Mouse (Mus musculus): Measurements from ENCODE around the gene 4933427I04Rik. TPM values are rescaled to one million over a fixed set of nuclear protein-coding genes. Genes with fewer than 3 reads are reported as not detected.
A peak's percentile ranks its signal among the peaks of the same experiment; 100 is the strongest.

4933427I04Rik gene
- polyA plus RNA-seq, 1 experiment: 63.4 TPM

- no peak for TF ChIP-seq CTCF (IDR thresholded peaks at IDR 0.05; ENCODE audit: control insufficient read depth, insufficient read depth, insufficient replicate concordance, low read depth, low read length)
- peak; percentile 79 for TF ChIP-seq POLR2A (IDR thresholded peaks at IDR 0.05; ENCODE audit: control insufficient read depth, low read depth, low read length)
- H3K36me3 ChIP-seq (ENCODE audit: control insufficient read depth, insufficient read depth, low read length): no peaks in the 10 kb centered on the region
- H3K4me1 ChIP-seq (ENCODE audit: control insufficient read depth, insufficient read depth, low read length): no peaks in the 10 kb centered on the region
- H3K27ac ChIP-seq (ENCODE audit: control insufficient read depth, insufficient read depth, low read depth, low read length): peak within 1 kb of the TSS; percentile 93
- peak within 1 kb of the TSS; percentile 94 for H3K4me3 ChIP-seq (ENCODE audit: control insufficient read depth, low read depth, low read length)
- H3K27me3 ChIP-seq (ENCODE audit: control insufficient read depth, insufficient read depth, low read length): no peaks in the 10 kb centered on the region
Measured at GRCm38 (mm10) chr4:123904333-123905125, 45.0 kb downstream of the 4933427I04Rik start, which contains the start of gene Mycbp. Gene Mycbp (plus strand): TSS chr4:123904832.

- no peaks in the 10 kb centered on the region for H3K4me1 ChIP-seq (ENCODE audit: control insufficient read depth, insufficient read depth, low read length)
- no peaks in the 10 kb centered on the region for H3K27me3 ChIP-seq (ENCODE audit: control insufficient read depth, insufficient read depth, low read length)
- no peak for TF ChIP-seq CTCF (IDR thresholded peaks at IDR 0.05; ENCODE audit: control insufficient read depth, insufficient read depth, insufficient replicate concordance, low read depth, low read length)
- TF ChIP-seq POLR2A (IDR thresholded peaks at IDR 0.05; ENCODE audit: control insufficient read depth, low read depth, low read length): no peak
- peak overlapping the region; percentile 93 for H3K27ac ChIP-seq (ENCODE audit: control insufficient read depth, insufficient read depth, low read depth, low read length)
- H3K4me3 ChIP-seq (ENCODE audit: control insufficient read depth, low read depth, low read length): peak overlapping the region; percentile 94
- no peaks in the 10 kb centered on the region for H3K36me3 ChIP-seq (ENCODE audit: control insufficient read depth, insufficient read depth, low read length)
Measured at GRCm38 (mm10) chr4:123905126-123905668, 45.7 kb downstream of the 4933427I04Rik start.

DNA sequence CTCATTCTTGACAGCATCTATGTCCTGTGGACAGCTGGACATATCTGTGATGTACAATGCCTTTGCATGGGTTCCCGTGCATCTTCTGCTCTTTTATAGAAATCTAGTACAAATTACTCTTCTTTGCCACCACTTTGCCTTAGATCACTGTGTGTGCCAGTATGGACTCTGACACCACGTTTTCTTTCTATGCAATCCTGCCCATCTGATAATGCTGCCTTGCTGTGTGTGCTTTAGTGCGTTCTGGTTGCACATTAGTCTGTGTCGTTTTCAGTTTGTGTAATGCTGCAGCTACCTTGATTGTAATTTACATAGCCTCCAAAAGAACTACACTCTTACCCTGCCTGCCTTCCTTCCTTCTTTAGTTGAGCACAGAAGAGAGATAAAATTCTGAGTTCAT, 52.0 kb downstream of the 4933427I04Rik start:
- no peaks in the 10 kb centered on the region; the same call in 1 of the 2 replicates for H3K36me3 ChIP-seq (ENCODE audit: control insufficient read depth, insufficient read depth, low read length)

DNA sequence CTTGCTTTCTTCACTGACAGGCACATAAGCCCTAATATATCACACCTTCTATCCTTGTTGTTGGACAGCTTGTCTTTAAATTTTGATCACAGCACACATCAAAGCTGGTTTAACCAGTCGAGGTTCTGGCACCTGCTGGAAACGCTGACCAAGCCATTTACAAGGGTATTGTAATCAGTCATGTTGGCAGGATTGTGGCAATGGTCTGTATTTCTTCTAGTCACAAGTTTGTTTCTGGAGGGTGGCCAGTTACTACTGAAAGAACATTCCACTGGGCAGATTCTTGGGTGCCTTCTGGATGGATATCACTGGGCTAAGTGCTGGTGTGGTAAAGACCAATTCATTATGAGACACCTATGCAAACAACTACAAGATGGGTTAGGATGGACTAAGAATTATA, 53.0 kb downstream of the 4933427I04Rik start:
- Histone ChIP-seq H3K4me1 (ENCODE audit: control insufficient read depth, insufficient read depth, low read length) (peaks cover 3% of the 10 kb centered on the region), H3K27me3 (ENCODE audit: control insufficient read depth, insufficient read depth, low read length) (no peaks in the 10 kb centered on the region), H3K36me3 (ENCODE audit: control insufficient read depth, insufficient read depth, low read length) (no peaks in the 10 kb centered on the region; the same call in 1 of the 2 replicates), H3K27ac (ENCODE audit: control insufficient read depth, insufficient read depth, low read depth, low read length) (no peak overlapping the region), H3K4me3 (ENCODE audit: control insufficient read depth, low read depth, low read length) (no peak overlapping the region)
- no peak for TF ChIP-seq POLR2A (IDR thresholded peaks at IDR 0.05; ENCODE audit: control insufficient read depth, low read depth, low read length)
- TF ChIP-seq CTCF (IDR thresholded peaks at IDR 0.05; ENCODE audit: control insufficient read depth, insufficient read depth, insufficient replicate concordance, low read depth, low read length): no peak

More for the DNA sequence above, 52.0 kb downstream of the 4933427I04Rik start:
- TF ChIP-seq CTCF (IDR thresholded peaks at IDR 0.05; ENCODE audit: control insufficient read depth, insufficient read depth, insufficient replicate concordance, low read depth, low read length) (no peak), POLR2A (IDR thresholded peaks at IDR 0.05; ENCODE audit: control insufficient read depth, low read depth, low read length) (no peak)
- Histone ChIP-seq H3K27ac (ENCODE audit: control insufficient read depth, insufficient read depth, low read depth, low read length) (no peak overlapping the region), H3K27me3 (ENCODE audit: control insufficient read depth, insufficient read depth, low read length) (no peaks in the 10 kb centered on the region), H3K4me1 (ENCODE audit: control insufficient read depth, insufficient read depth, low read length) (peaks cover 2% of the 10 kb centered on the region), H3K4me3 (ENCODE audit: control insufficient read depth, low read depth, low read length) (no peak overlapping the region)

Other genes starting within 250 kb of the 4933427I04Rik start
- 20.0 and 24.4 TPM in 2 replicates for gene Macf1, start 175.3 kb upstream of the 4933427I04Rik start, polyA plus RNA-seq (2012; rRNA removed)
- 84.6 and 117 TPM in 2 replicates for gene Ndufs5, start 141.5 kb upstream of the 4933427I04Rik start, polyA plus RNA-seq (2012; rRNA removed)
- gene Akirin1, start 109.3 kb upstream of the 4933427I04Rik start, polyA plus RNA-seq (2012; rRNA removed): 41.6 and 42.9 TPM in 2 replicates
- gene Rhbdl2, start 71.8 kb upstream of the 4933427I04Rik start, polyA plus RNA-seq (2012; rRNA removed): 2.8 and 3.4 TPM in 2 replicates
- gene Mycbp, start 45.2 kb downstream of the 4933427I04Rik start, polyA plus RNA-seq (2012; rRNA removed): 49.1 and 53.2 TPM in 2 replicates
- gene Rragc, start 57.8 kb downstream of the 4933427I04Rik start, polyA plus RNA-seq (2012; rRNA removed): 24.9 and 27.7 TPM in 2 replicates
- gene 4930535I16Rik, start 58.3 kb downstream of the 4933427I04Rik start, polyA plus RNA-seq (2012; rRNA removed): 0.70 and 0.88 TPM in 2 replicates